Mouse (Mus musculus) forebrain, embryonic 12.5 days (tissue): ENCODE measurements at regions not wholly inside any gene's neighbourhood (a gene's known extent, or its start where the extent isn't known, plus 50 kb on each side); places are given as distances from the start of the nearest gene placed in this dataset.
A peak's percentile ranks its signal among the peaks of the same experiment; 100 is the strongest.
"Not testable (repeated sequence)": the region's sequence is repeated elsewhere in the genome, so short reads cannot be mapped to it uniquely, and the experiment has no call there.

ENCODE experiments used
- ATAC-seq: fragments of 200-750 bp; cut with Nextera tagmentation; 2 replicates; pipeline ENCODE4 v1.8.0; 2017; ENCODE audit warnings: moderate TSS enrichment; ENCODE audit not compliant: low FRiP score
- H3K27ac ChIP-seq: fragments of 300-500 bp; sonication (generic); 2 replicates; pipeline ENCODE4 v1.5.1; 2016; ENCODE audit warnings: mild to moderate bottlenecking
- H3K27me3 ChIP-seq: fragments of 300-500 bp; sonication (generic); 2 replicates; pipeline ENCODE4 v1.6.1; 2016; ENCODE audit warnings: mild to moderate bottlenecking
- H3K36me3 ChIP-seq: fragments of 300-500 bp; sonication (generic); replicated peaks from 2 replicates; pipeline ENCODE4 v1.6.1; 2016; ENCODE audit warnings: mild to moderate bottlenecking
- H3K4me1 ChIP-seq: fragments of 300-500 bp; sonication (generic); 2 replicates; pipeline ENCODE4 v1.6.1; 2016
- H3K4me2 ChIP-seq: fragments of 300-500 bp; sonication (generic); 2 replicates; pipeline ENCODE4 v1.6.1; 2016; ENCODE audit warnings: mild to moderate bottlenecking, moderate library complexity
- H3K4me3 ChIP-seq: fragments of 300-500 bp; sonication (generic); replicated peaks from 2 replicates; pipeline ENCODE4 v1.5.1; 2016; ENCODE audit warnings: mild to moderate bottlenecking
- H3K9ac ChIP-seq: fragments of 300-500 bp; sonication (generic); 2 replicates; pipeline ENCODE4 v1.6.1; 2016; ENCODE audit warnings: mild to moderate bottlenecking
- H3K9me3 ChIP-seq: fragments of 300-500 bp; sonication (generic); 2 replicates; pipeline ENCODE4 v1.6.1; 2016
- WGBS: fragments of 180-500 bp; shearing (Covaris S2); methylation state at CpG from one replicate; pipeline ENCODE4 v1.1.7; 2016; 5-methylcytosine and 5-hydroxymethylcytosine counted together

GRCm38 (mm10) chr13:58663316-58663715 is 52.6 kb upstream of the Slc28a3 start:
- WGBS: 71% methylated on average over 4 of the region's 4 CpGs
- no peak overlapping the region for H3K4me2 ChIP-seq
- no peaks in the 10 kb centered on the region for H3K27me3 ChIP-seq
- ATAC-seq: no peak
- peaks cover 3% of the 10 kb centered on the region; the same call in 1 of the 2 replicates for H3K4me1 ChIP-seq
- H3K27ac ChIP-seq: no peak overlapping the region
- no peaks in the 10 kb centered on the region for H3K36me3 ChIP-seq
- H3K9me3 ChIP-seq: no peaks in the 10 kb centered on the region
- no peak overlapping the region for H3K9ac ChIP-seq
- no peak overlapping the region for H3K4me3 ChIP-seq

GRCm38 (mm10) chr13:58668664-58669063 is 58.0 kb upstream of the Slc28a3 start:
- no peak for ATAC-seq
- peak overlapping the region; percentile 32 for H3K4me2 ChIP-seq
- no peaks in the 10 kb centered on the region for H3K27me3 ChIP-seq
- no peaks in the 10 kb centered on the region for H3K9me3 ChIP-seq
- 59% methylated on average over 21 of the region's 21 CpGs for WGBS
- no peak overlapping the region for H3K27ac ChIP-seq
- no peak overlapping the region for H3K4me3 ChIP-seq
- H3K9ac ChIP-seq: no peak overlapping the region
- no peaks in the 10 kb centered on the region for H3K36me3 ChIP-seq
- no peaks in the 10 kb centered on the region for H3K4me1 ChIP-seq

- H3K9me3 ChIP-seq: no peaks in the 10 kb centered on the region
- H3K27me3 ChIP-seq: no peaks in the 10 kb centered on the region
- no peaks in the 10 kb centered on the region for H3K4me1 ChIP-seq
- no peak overlapping the region for H3K4me3 ChIP-seq
- H3K4me2 ChIP-seq: no peak overlapping the region
- ATAC-seq: no peak
- H3K36me3 ChIP-seq: no peaks in the 10 kb centered on the region
- 78% methylated on average over 9 of the region's 9 CpGs for WGBS
- no peak overlapping the region for H3K9ac ChIP-seq
- H3K27ac ChIP-seq: no peak overlapping the region
Observed at GRCm38 (mm10) chr13:58670206-58670605, 59.5 kb upstream of the Slc28a3 start.

GRCm38 (mm10) chr13:58675611-58676010 is 64.9 kb upstream of the Slc28a3 start:
- 83% methylated on average over 1 of the region's 1 CpGs for WGBS
- H3K27ac ChIP-seq, H3K27me3 ChIP-seq, H3K36me3 ChIP-seq, ATAC-seq, H3K9me3 ChIP-seq, H3K4me1 ChIP-seq, H3K4me3 ChIP-seq, H3K4me2 ChIP-seq, H3K9ac ChIP-seq: not testable (repeated sequence)

GRCm38 (mm10) chr13:58677521-58677920 is 66.8 kb upstream of the Slc28a3 start:
- Histone ChIP-seq H3K4me3 (no peak overlapping the region), H3K9ac (no peak overlapping the region), H3K27ac (no peak overlapping the region), H3K27me3 (no peaks in the 10 kb centered on the region), H3K4me1 (no peaks in the 10 kb centered on the region), H3K9me3 (no peaks in the 10 kb centered on the region), H3K36me3 (no peaks in the 10 kb centered on the region), H3K4me2 (no peak overlapping the region)
- no peak for ATAC-seq
- 76% methylated on average over 7 of the region's 7 CpGs for WGBS

GRCm38 (mm10) chr13:58679663-58680062 is 69.0 kb upstream of the Slc28a3 start:
- Histone ChIP-seq H3K4me3 (no peak overlapping the region), H3K27me3 (no peaks in the 10 kb centered on the region), H3K4me2 (no peak overlapping the region), H3K4me1 (no peaks in the 10 kb centered on the region), H3K9ac (no peak overlapping the region), H3K9me3 (no peaks in the 10 kb centered on the region), H3K27ac (no peak overlapping the region), H3K36me3 (no peaks in the 10 kb centered on the region)
- ATAC-seq: no peak
- 85% methylated on average over 6 of the region's 6 CpGs for WGBS

GRCm38 (mm10) chr13:58686822-58687221 is 76.1 kb upstream of the Slc28a3 start:
- no peaks in the 10 kb centered on the region for H3K27me3 ChIP-seq
- 77% methylated on average over 5 of the region's 5 CpGs for WGBS
- H3K4me3 ChIP-seq: no peak overlapping the region
- no peak overlapping the region for H3K9ac ChIP-seq
- H3K27ac ChIP-seq: no peak overlapping the region
- 0 out of 2 replicates have a peak, but pooled peaks cover under 1% of the 10 kb centered on the region for H3K4me1 ChIP-seq
- no peak for ATAC-seq
- H3K36me3 ChIP-seq: no peaks in the 10 kb centered on the region
- H3K9me3 ChIP-seq: no peaks in the 10 kb centered on the region
- H3K4me2 ChIP-seq: no peak overlapping the region

- no peak overlapping the region for H3K27ac ChIP-seq
- H3K27me3 ChIP-seq: no peaks in the 10 kb centered on the region
- no peak for ATAC-seq
- H3K4me3 ChIP-seq: no peak overlapping the region
- WGBS: 76% methylated on average over 2 of the region's 2 CpGs
- H3K36me3 ChIP-seq: no peaks in the 10 kb centered on the region
- H3K4me2 ChIP-seq: no peak overlapping the region
- no peaks in the 10 kb centered on the region for H3K9me3 ChIP-seq
- H3K9ac ChIP-seq: no peak overlapping the region
- H3K4me1 ChIP-seq: 0 out of 2 replicates have a peak, but pooled peaks cover 6% of the 10 kb centered on the region
Observed at GRCm38 (mm10) chr13:58687609-58688008, 76.9 kb upstream of the Slc28a3 start.

- no peaks in the 10 kb centered on the region for H3K27me3 ChIP-seq
- no peak overlapping the region for H3K9ac ChIP-seq
- H3K4me1 ChIP-seq: 0 out of 2 replicates have a peak, but pooled peaks cover 6% of the 10 kb centered on the region
- ATAC-seq: no peak
- H3K27ac ChIP-seq: no peak overlapping the region
- 64% methylated on average over 2 of the region's 2 CpGs for WGBS
- no peaks in the 10 kb centered on the region for H3K36me3 ChIP-seq
- H3K9me3 ChIP-seq: no peaks in the 10 kb centered on the region
- no peak overlapping the region for H3K4me2 ChIP-seq
- no peak overlapping the region for H3K4me3 ChIP-seq
Observed at GRCm38 (mm10) chr13:58688249-58688648, 77.6 kb upstream of the Slc28a3 start.

GRCm38 (mm10) chr13:58694703-58695102 is 84.0 kb upstream of the Slc28a3 start:
- Histone ChIP-seq H3K9ac (no peak overlapping the region), H3K9me3 (no peaks in the 10 kb centered on the region), H3K36me3 (no peaks in the 10 kb centered on the region), H3K27me3 (no peaks in the 10 kb centered on the region), H3K4me1 (peaks cover 6% of the 10 kb centered on the region; the same call in 1 of the 2 replicates), H3K4me3 (no peak overlapping the region), H3K4me2 (no peak overlapping the region), H3K27ac (no peak overlapping the region)
- 61% methylated on average over 6 of the region's 6 CpGs for WGBS
- no peak for ATAC-seq

GRCm38 (mm10) chr13:58695964-58696363 is 85.3 kb upstream of the Slc28a3 start:
- no peak for ATAC-seq
- 95% methylated on average over 4 of the region's 4 CpGs for WGBS

GRCm38 (mm10) chr13:58700021-58700420 is 89.3 kb upstream of the Slc28a3 start:
- H3K27ac ChIP-seq: no peak overlapping the region
- peak; percentile 49; the same call in 1 of the 2 replicates for ATAC-seq
- no peaks in the 10 kb centered on the region for H3K36me3 ChIP-seq
- 47% methylated on average over 8 of the region's 8 CpGs for WGBS
- no peak overlapping the region for H3K4me3 ChIP-seq
- H3K27me3 ChIP-seq: no peaks in the 10 kb centered on the region
- peaks cover 8% of the 10 kb centered on the region; the same call in 1 of the 2 replicates for H3K4me1 ChIP-seq
- no peak overlapping the region for H3K4me2 ChIP-seq
- H3K9me3 ChIP-seq: no peaks in the 10 kb centered on the region
- H3K9ac ChIP-seq: no peak overlapping the region

More at GRCm38 (mm10) chr13:58695964-58696363, 85.3 kb upstream of the Slc28a3 start:
- Histone ChIP-seq H3K36me3 (no peaks in the 10 kb centered on the region), H3K27me3 (no peaks in the 10 kb centered on the region), H3K9ac (no peak overlapping the region), H3K9me3 (no peaks in the 10 kb centered on the region), H3K27ac (no peak overlapping the region), H3K4me2 (no peak overlapping the region), H3K4me1 (peaks cover 9% of the 10 kb centered on the region; the same call in 1 of the 2 replicates), H3K4me3 (no peak overlapping the region)

- no peak for ATAC-seq
Observed at GRCm38 (mm10) chr13:58704141-58704540, 93.5 kb upstream of the Slc28a3 start.

More at GRCm38 (mm10) chr13:58704141-58704540, 93.5 kb upstream of the Slc28a3 start:
- no peak overlapping the region for H3K4me3 ChIP-seq
- H3K4me1 ChIP-seq: 0 out of 2 replicates have a peak, but pooled peaks cover 8% of the 10 kb centered on the region
- H3K9ac ChIP-seq: no peak overlapping the region
- no peaks in the 10 kb centered on the region for H3K27me3 ChIP-seq
- H3K27ac ChIP-seq: no peak overlapping the region
- no peaks in the 10 kb centered on the region for H3K9me3 ChIP-seq
- 45% methylated on average over 4 of the region's 4 CpGs for WGBS
- no peak overlapping the region for H3K4me2 ChIP-seq
- no peaks in the 10 kb centered on the region for H3K36me3 ChIP-seq
